Mouse (Mus musculus) c-Kit-negative CD71-positive TER-119-positive erythroid progenitor cells, embryonic 14.5 days (primary cell): ENCODE measurements around the gene Ubl7.

Experiments
- DNase-seq: peaks from one replicate; pipeline ENCODE4 v3.0.0-alpha.2; 2013; ENCODE audit warnings: low read depth, low spot score

Gene Ubl7

GRCm38 (mm10) chr9:57948333-57948931 lies 37.7 kb downstream of the Ubl7 start:
- DNase-seq: no peak

- no peak for DNase-seq
Measured at GRCm38 (mm10) chr9:57949102-57949704, 38.4 kb downstream of the Ubl7 start.

- DNase-seq: no peak
Measured at GRCm38 (mm10) chr9:57949879-57950278, 39.1 kb downstream of the Ubl7 start.

GRCm38 (mm10) chr9:57950519-57950918 lies 39.7 kb downstream of the Ubl7 start:
- DNase-seq: no peak

GRCm38 (mm10) chr9:57951993-57952392 lies 41.2 kb downstream of the Ubl7 start:
- DNase-seq: no peak

- no peak for DNase-seq
Measured at GRCm38 (mm10) chr9:57954962-57955744, 44.4 kb downstream of the Ubl7 start.

GRCm38 (mm10) chr9:57955764-57956163 lies 45.0 kb downstream of the Ubl7 start:
- DNase-seq: no peak

- DNase-seq: no peak
Measured at GRCm38 (mm10) chr9:57956196-57956837, 45.5 kb downstream of the Ubl7 start.

- DNase-seq: no peak
Measured at GRCm38 (mm10) chr9:57956838-57957236, 46.1 kb downstream of the Ubl7 start.

- DNase-seq: no peak
Measured at GRCm38 (mm10) chr9:57958615-57959014, 47.8 kb downstream of the Ubl7 start.

- no peak for DNase-seq
Measured at GRCm38 (mm10) chr9:57959399-57959798, 48.6 kb downstream of the Ubl7 start.

- no peak for DNase-seq
Measured at GRCm38 (mm10) chr9:57959886-57960866, 49.4 kb downstream of the Ubl7 start.

GRCm38 (mm10) chr9:57961226-57961625 lies 50.4 kb downstream of the Ubl7 start:
- DNase-seq: no peak

GRCm38 (mm10) chr9:57961863-57962778 lies 51.3 kb downstream of the Ubl7 start:
- no peak for DNase-seq

- no peak for DNase-seq
Measured at GRCm38 (mm10) chr9:57963249-57963997, 52.6 kb downstream of the Ubl7 start.

- DNase-seq: no peak
Measured at GRCm38 (mm10) chr9:57963998-57964395, 53.2 kb downstream of the Ubl7 start.

- no peak for DNase-seq
Measured at GRCm38 (mm10) chr9:57964528-57965250, 53.9 kb downstream of the Ubl7 start.

- DNase-seq: no peak
Measured at GRCm38 (mm10) chr9:57965281-57966185, 54.8 kb downstream of the Ubl7 start.
